Mouse (Mus musculus) adipose tissue, adult 10 weeks (tissue): ENCODE data around the gene Acbd7. TPM values are rescaled to one million over a fixed set of nuclear protein-coding genes. Genes with fewer than 3 reads are reported as not detected.

Experiments used
- polyA plus RNA-seq: library from polyadenylated mRNA; stranded (reverse); fragments of 350-450 nt; fragmentation: Illumina TruSeq; extraction: RNeasy Lipid Tissue Mini Kit (QIAGEN cat#74804); gene quantifications from one replicate; pipeline ENCODE4 v1.2.3, GENCODE M21; 2014; ENCODE audit warnings: low read depth, low replicate concordance

Gene Acbd7
- polyA plus RNA-seq = 112 TPM

DNA sequence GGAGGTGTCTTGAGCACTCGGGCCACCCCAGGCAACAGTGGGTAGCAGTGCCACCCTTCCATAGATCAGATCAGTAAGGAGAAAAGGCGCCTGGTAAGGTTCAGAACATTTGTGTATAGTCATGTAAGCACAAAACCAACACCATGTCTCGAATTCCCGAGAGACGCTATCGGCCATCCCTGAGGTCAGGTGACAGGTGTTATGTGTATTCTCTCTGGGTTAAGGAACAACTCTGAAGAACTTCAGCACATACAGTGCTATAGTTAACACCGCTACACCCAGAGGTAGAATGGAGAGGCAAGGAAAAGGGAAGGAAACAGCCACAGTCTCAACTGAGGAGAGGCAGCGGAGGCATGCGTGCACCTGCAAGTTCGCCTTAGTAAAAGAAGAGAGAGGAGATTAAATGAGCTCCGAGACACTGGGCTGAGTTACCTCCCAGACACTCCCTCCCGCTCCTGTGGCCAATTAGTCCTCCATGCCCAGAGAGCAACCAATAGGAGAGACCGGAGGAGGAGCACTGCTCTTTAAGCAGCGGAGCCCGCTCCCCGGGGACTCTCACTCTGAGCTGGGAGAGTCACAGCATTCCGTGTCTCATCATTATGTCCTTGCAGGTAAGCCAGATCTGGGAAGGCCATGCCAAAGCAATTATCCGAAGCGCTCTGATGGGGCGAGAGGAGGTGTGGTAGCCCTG is at the start of gene Acbd7:
Gene Acbd7, plus strand, starts transcription at position 558 of the 691 bp plus-strand sequence.

DNA sequence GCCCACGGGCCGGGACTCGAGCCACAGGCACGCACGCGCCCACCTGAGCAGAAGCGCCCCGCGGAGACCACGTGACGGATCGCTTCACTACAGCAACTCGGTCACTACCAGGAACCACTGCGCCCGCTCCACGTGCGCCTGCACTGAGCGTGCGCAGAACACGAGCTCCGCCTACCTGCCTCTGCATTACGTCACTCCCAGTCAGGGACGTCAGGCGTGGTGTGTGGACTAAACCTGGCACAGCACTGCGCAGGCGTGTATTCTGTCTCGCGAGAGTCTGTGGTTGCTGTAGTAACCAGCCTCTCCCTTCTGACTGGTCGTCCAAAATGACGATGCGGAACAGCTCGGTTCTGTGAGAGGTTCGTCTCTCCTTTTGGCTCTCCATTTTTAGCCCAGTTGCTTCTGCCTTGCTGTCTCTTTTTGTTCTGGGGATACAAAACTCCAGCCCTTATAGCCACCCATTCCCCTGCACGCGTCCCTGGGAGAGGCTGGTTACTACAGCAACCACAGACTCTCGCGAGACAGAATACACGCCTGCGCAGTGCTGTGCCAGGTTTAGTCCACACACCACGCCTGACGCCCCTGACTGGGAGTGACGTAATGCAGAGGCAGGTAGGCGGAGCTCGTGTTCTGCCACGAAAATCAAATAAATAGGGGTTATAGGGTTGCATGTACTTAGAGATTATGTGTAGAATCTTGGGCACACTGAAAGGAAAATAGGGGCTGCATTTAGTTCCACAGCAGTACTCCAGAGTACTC is 3.3 kb upstream of the Acbd7 start, which contains the start of gene Rpp38:
Gene Rpp38, minus strand, starts transcription at position 160 of the 759 bp plus-strand sequence.

Other genes starting within 250 kb of the Acbd7 start
- 23.2 TPM for gene Fam171a1, start 221.9 kb upstream of the Acbd7 start, polyA plus RNA-seq
- gene Nmt2, start 52.0 kb upstream of the Acbd7 start, polyA plus RNA-seq = 23.0 TPM
- 11.4 TPM for gene Rpp38, start 3.5 kb upstream of the Acbd7 start, polyA plus RNA-seq
- 0.21 TPM for gene Olah, start 61.0 kb downstream of the Acbd7 start, polyA plus RNA-seq
- 61.4 TPM for gene Meig1, start 86.5 kb downstream of the Acbd7 start, polyA plus RNA-seq
- gene Dclre1c, start 88.0 kb downstream of the Acbd7 start, polyA plus RNA-seq = 9.2 TPM
- gene Suv39h2, start 138.9 kb downstream of the Acbd7 start, polyA plus RNA-seq = 1.9 TPM
- 1.8 TPM for gene Gm45902, start 176.6 kb downstream of the Acbd7 start, polyA plus RNA-seq
- gene Hspa14, start 176.6 kb downstream of the Acbd7 start, polyA plus RNA-seq = 36.2 TPM
- 6.9 TPM for gene Cdnf, start 176.9 kb downstream of the Acbd7 start, polyA plus RNA-seq
- gene Fam107b, start 234.3 kb downstream of the Acbd7 start, polyA plus RNA-seq = 23.2 TPM